Mouse (Mus musculus): ENCODE data around the gene Kcnj10. TPM values are rescaled to one million over a fixed set of nuclear protein-coding genes. Genes with fewer than 3 reads are reported as not detected.

Gene Kcnj10
- polyA plus RNA-seq, 1 experiment from 2014 or later = 0.73 TPM

DNA sequence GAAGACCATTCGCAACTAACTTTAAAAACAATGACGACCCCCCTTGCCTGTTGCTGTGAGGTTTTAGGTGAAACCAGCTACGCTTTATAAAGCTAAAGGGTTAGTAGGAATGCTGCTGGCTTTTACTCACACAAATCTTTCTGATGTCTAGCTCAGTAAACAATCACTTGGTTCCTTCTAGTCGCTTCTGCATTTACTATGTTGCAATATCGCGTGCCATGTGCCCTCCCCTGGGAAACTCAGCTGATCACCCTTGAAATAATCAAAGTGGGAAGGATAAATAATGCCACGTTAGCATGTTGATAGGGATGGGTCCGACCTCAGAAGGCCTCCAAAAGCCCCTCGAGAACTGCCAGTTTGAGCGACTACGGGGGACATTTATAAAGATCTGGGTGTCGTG, 6.4 kb downstream of the Kcnj10 start:
- Histone ChIP-seq H3K4me2 (replicated peaks; ENCODE audit: low read depth, low read length) (no peak overlapping the region), H3K9ac (ENCODE audit: low read depth, low read length) (no peak overlapping the region), H3K9me3 (ENCODE audit: control insufficient read depth, low read length) (no peaks in the 10 kb centered on the region), H3K36me3 (ENCODE audit: control insufficient read depth, insufficient read depth, low read length) (no peaks in the 10 kb centered on the region), H3K27me3 (ENCODE audit: control insufficient read depth, insufficient read depth, low read length) (no peaks in the 10 kb centered on the region), H3K4me3 (ENCODE audit: low read depth, low read length) (no peak overlapping the region), H3K4me1 (replicated peaks; ENCODE audit: control insufficient read depth, insufficient read depth, low read length) (peaks cover 13% of the 10 kb centered on the region), H3K27ac (ENCODE audit: low read depth, low read length) (no peak overlapping the region)
- no peak for ATAC-seq (ENCODE audit: low FRiP score)
- no peak for DNase-seq (ENCODE audit: low spot score)
- 89% methylated on average over 12 of the region's 12 CpGs for WGBS

DNA sequence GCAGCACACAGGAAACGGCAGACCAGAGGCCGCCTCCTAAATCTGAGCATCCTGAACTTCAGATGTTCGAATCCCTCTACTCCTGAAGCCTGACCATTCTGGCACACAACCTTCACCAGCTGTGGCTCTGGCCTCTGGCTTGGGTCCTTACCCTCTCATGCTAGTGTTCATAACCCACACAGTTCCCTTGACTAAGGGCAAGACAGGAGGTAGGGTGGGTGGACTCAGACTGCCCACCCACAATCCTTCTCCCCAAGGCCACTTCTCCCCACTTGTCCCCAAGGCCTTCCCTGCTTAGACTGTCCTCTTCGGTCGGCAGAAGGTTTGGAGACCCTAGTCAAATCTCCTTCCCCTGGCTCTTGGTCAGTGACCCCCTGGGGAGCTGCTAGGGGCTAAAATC, 8.5 kb downstream of the Kcnj10 start:
- 35% methylated on average over 5 of the region's 5 CpGs for WGBS
- Histone ChIP-seq H3K4me2 (replicated peaks; ENCODE audit: low read depth, low read length) (peak overlapping the region; percentile 25), H3K4me3 (ENCODE audit: low read depth, low read length) (no peak overlapping the region), H3K27me3 (ENCODE audit: control insufficient read depth, insufficient read depth, low read length) (no peaks in the 10 kb centered on the region), H3K4me1 (replicated peaks; ENCODE audit: control insufficient read depth, insufficient read depth, low read length) (peaks cover 15% of the 10 kb centered on the region), H3K27ac (ENCODE audit: low read depth, low read length) (peak overlapping the region; percentile 93), H3K36me3 (ENCODE audit: control insufficient read depth, insufficient read depth, low read length) (no peaks in the 10 kb centered on the region), H3K9me3 (ENCODE audit: control insufficient read depth, low read length) (no peaks in the 10 kb centered on the region), H3K9ac (ENCODE audit: low read depth, low read length) (peak overlapping the region; percentile 53; the same call in 1 of the 2 replicates)
- DNase-seq (ENCODE audit: low spot score) = no peak
- peak; percentile 51 for ATAC-seq (ENCODE audit: low FRiP score)

DNA sequence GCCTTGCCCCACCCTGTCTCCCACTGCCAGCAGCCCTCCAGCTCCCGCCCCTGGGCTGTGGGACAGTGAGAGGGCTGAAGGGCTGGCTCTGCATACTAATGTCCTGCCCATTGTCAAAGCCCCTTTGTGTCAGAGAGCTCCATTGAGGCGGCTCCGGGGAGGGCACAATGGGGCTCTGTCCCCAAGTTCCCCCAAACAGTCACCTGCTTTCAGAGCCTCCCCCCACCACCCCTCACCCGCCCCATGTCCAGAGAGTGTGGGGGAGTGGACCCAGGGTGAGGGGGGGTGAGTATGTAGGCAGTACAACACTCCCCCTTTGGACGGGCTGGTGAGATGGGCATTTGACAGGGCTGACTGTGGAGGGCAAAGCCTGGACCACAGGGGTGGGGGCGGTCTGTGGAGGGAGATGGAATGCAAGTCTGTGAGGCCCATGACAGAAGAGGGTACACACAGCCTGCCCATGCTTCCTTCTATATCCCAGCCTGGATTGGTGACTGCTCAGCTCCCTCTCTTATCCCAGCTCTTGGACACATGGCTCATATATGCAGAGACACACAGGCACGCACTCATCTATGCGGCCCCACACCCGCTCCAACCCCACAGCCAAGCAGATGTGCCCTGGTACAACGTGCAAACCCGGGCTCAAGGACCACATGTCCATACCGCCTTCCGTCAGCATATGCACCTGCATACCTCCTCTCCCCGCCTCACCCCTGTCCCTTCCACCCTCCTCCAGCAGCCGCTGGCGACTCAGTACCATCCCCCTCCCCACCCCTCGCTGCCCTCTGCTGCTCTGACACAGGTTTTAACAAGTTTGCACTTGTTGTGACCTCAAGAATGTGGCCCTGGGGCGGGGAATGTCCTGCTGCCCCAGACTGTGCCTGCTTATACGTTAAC, 9.2 kb downstream of the Kcnj10 start:
- Histone ChIP-seq H3K27me3 (ENCODE audit: control insufficient read depth, insufficient read depth, low read length) (no peaks in the 10 kb centered on the region), H3K27ac (ENCODE audit: low read depth, low read length) (peak overlapping the region; percentile 93), H3K4me1 (replicated peaks; ENCODE audit: control insufficient read depth, insufficient read depth, low read length) (peaks cover 15% of the 10 kb centered on the region), H3K9me3 (ENCODE audit: control insufficient read depth, low read length) (no peaks in the 10 kb centered on the region), H3K9ac (ENCODE audit: low read depth, low read length) (peak overlapping the region; percentile 53), H3K4me2 (replicated peaks; ENCODE audit: low read depth, low read length) (peak overlapping the region; percentile 25), H3K4me3 (ENCODE audit: low read depth, low read length) (no peak overlapping the region), H3K36me3 (ENCODE audit: control insufficient read depth, insufficient read depth, low read length) (no peaks in the 10 kb centered on the region)
- ATAC-seq (ENCODE audit: low FRiP score) (peak; percentile 98), DNase-seq (ENCODE audit: low spot score) (peak; percentile 88)
- 6% methylated on average over 19 of the region's 19 CpGs for whole genome bisulfite sequencing

DNA sequence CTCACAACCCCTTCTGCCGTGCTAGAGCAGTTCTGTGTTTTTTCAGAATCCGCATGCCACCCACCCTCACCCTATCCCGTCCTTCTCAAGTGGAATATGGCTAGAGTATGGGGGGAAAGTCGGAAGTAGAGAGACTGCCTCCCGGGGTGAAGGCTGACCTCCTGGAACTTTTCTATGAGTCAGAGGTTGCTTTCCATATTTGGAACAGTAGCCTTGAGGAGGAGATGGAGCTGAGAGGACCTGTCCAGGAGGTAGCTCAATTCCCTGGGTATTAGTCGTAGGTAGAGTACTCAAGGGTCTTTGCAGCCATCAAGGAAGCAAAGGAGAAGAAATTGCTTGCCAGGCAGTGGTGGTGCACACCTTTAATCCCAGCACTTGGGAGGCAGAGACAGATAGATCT, 11.0 kb downstream of the Kcnj10 start:
- Histone ChIP-seq H3K27me3 (ENCODE audit: control insufficient read depth, insufficient read depth, low read length) (no peaks in the 10 kb centered on the region), H3K9ac (ENCODE audit: low read depth, low read length) (no peak overlapping the region), H3K9me3 (ENCODE audit: control insufficient read depth, low read length) (no peaks in the 10 kb centered on the region), H3K4me1 (replicated peaks; ENCODE audit: control insufficient read depth, insufficient read depth, low read length) (peaks cover 15% of the 10 kb centered on the region), H3K27ac (ENCODE audit: low read depth, low read length) (no peak overlapping the region), H3K36me3 (ENCODE audit: control insufficient read depth, insufficient read depth, low read length) (no peaks in the 10 kb centered on the region), H3K4me2 (replicated peaks; ENCODE audit: low read depth, low read length) (no peak overlapping the region), H3K4me3 (ENCODE audit: low read depth, low read length) (no peak overlapping the region)
- DNase-seq (ENCODE audit: low spot score) (no peak), ATAC-seq (ENCODE audit: low FRiP score) (no peak)
- WGBS = 79% methylated on average over 6 of the region's 6 CpGs

DNA sequence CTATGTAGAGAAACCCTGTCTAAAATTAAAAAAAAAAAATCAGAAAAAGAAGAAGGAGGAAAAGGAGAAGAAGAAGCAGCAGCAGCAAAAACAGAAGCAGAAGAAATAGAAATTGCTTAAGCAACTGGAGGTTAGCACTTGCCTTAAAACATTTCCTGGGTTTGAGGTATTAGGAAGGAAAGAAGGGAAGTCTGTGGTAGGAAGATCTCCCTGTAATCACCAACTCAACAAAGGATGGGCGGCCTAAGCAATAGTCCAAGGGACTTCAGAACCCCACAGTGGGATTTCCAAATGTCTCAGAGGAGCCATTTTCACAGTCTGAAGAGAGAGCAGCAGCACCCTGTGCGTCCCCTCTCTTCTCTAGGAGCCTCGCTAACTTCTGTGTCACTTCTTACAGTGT, 11.4 kb downstream of the Kcnj10 start:
- Histone ChIP-seq H3K27ac (ENCODE audit: low read depth, low read length) (no peak overlapping the region), H3K36me3 (ENCODE audit: control insufficient read depth, insufficient read depth, low read length) (no peaks in the 10 kb centered on the region), H3K27me3 (ENCODE audit: control insufficient read depth, insufficient read depth, low read length) (no peaks in the 10 kb centered on the region), H3K4me1 (replicated peaks; ENCODE audit: control insufficient read depth, insufficient read depth, low read length) (peaks cover 15% of the 10 kb centered on the region), H3K4me2 (replicated peaks; ENCODE audit: low read depth, low read length) (no peak overlapping the region), H3K9ac (ENCODE audit: low read depth, low read length) (no peak overlapping the region), H3K4me3 (ENCODE audit: low read depth, low read length) (no peak overlapping the region), H3K9me3 (ENCODE audit: control insufficient read depth, low read length) (no peaks in the 10 kb centered on the region)
- WGBS = 79% methylated on average over 3 of the region's 3 CpGs
- no peak for ATAC-seq (ENCODE audit: low FRiP score)
- no peak for DNase-seq (ENCODE audit: low spot score)

DNA sequence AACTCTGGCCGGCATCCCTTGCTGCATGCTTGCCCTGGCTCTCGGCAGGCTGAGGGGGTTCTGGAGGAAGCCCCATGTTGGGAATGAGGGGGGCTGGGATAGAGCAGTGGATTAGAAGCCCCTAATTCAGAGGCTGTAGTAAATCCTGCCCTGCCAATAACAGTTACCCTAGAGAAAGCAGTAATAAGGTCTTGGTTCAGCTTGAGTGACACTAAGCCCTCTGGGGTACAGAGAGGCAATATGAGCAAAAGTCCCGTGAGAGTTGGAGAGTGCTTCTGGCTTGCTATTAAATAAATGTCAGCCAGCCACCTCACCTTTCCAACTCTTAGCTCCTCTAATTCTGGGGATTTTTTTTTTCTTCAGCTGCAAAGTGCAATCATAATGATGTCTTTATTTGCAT, 14.3 kb downstream of the Kcnj10 start:
- H3K9ac ChIP-seq (ENCODE audit: low read depth, low read length) = no peak overlapping the region
- no peaks in the 10 kb centered on the region for H3K27me3 ChIP-seq (ENCODE audit: control insufficient read depth, insufficient read depth, low read length)

GRCm38 (mm10) chr1:172357550-172357949, 16.5 kb downstream of the Kcnj10 start:
- H3K36me3 ChIP-seq (ENCODE audit: control insufficient read depth, insufficient read depth, low read length) = no peaks in the 10 kb centered on the region
- 0% methylated on average over 1 of the region's 1 CpGs for WGBS
- no peaks in the 10 kb centered on the region for H3K9me3 ChIP-seq (ENCODE audit: control insufficient read depth, low read length)
- H3K4me2 ChIP-seq (replicated peaks; ENCODE audit: low read depth, low read length) = no peak overlapping the region
- no peak overlapping the region for H3K9ac ChIP-seq (ENCODE audit: low read depth, low read length)
- H3K4me1 ChIP-seq (replicated peaks; ENCODE audit: control insufficient read depth, insufficient read depth, low read length) = 0 out of 2 replicates have a peak, but pooled peaks cover 2% of the 10 kb centered on the region
- H3K27me3 ChIP-seq (ENCODE audit: control insufficient read depth, insufficient read depth, low read length) = no peaks in the 10 kb centered on the region
- peak; percentile 48; the same call in 1 of the 2 replicates for ATAC-seq (ENCODE audit: low FRiP score)
- peak; percentile 76 for DNase-seq (ENCODE audit: low spot score)
- H3K27ac ChIP-seq (ENCODE audit: low read depth, low read length) = no peak overlapping the region
- H3K4me3 ChIP-seq (ENCODE audit: low read depth, low read length) = no peak overlapping the region

More for the DNA sequence above, 14.3 kb downstream of the Kcnj10 start:
- Histone ChIP-seq H3K4me2 (replicated peaks; ENCODE audit: low read depth, low read length) (no peak overlapping the region), H3K27ac (ENCODE audit: low read depth, low read length) (peak overlapping the region; percentile 31; the same call in 1 of the 2 replicates), H3K36me3 (ENCODE audit: control insufficient read depth, insufficient read depth, low read length) (no peaks in the 10 kb centered on the region), H3K9me3 (ENCODE audit: control insufficient read depth, low read length) (no peaks in the 10 kb centered on the region), H3K4me1 (replicated peaks; ENCODE audit: control insufficient read depth, insufficient read depth, low read length) (peaks cover 7% of the 10 kb centered on the region), H3K4me3 (ENCODE audit: low read depth, low read length) (no peak overlapping the region)
- 47% methylated on average over 3 of the region's 3 CpGs for WGBS
- DNase-seq (ENCODE audit: low spot score) (no peak), ATAC-seq (ENCODE audit: low FRiP score) (no peak)

GRCm38 (mm10) chr1:172358341-172358740, 17.3 kb downstream of the Kcnj10 start:
- 0 out of 2 replicates have a peak, but pooled peaks cover 2% of the 10 kb centered on the region for H3K4me1 ChIP-seq (replicated peaks; ENCODE audit: control insufficient read depth, insufficient read depth, low read length)
- no peak overlapping the region for H3K9ac ChIP-seq (ENCODE audit: low read depth, low read length)
- no peak for ATAC-seq (ENCODE audit: low FRiP score)
- no peak overlapping the region for H3K4me2 ChIP-seq (replicated peaks; ENCODE audit: low read depth, low read length)
- no peaks in the 10 kb centered on the region for H3K27me3 ChIP-seq (ENCODE audit: control insufficient read depth, insufficient read depth, low read length)
- WGBS = 64% methylated on average over 10 of the region's 10 CpGs
- no peak overlapping the region for H3K4me3 ChIP-seq (ENCODE audit: low read depth, low read length)
- no peaks in the 10 kb centered on the region for H3K9me3 ChIP-seq (ENCODE audit: control insufficient read depth, low read length)
- no peaks in the 10 kb centered on the region for H3K36me3 ChIP-seq (ENCODE audit: control insufficient read depth, insufficient read depth, low read length)
- DNase-seq (ENCODE audit: low spot score) = no peak
- H3K27ac ChIP-seq (ENCODE audit: low read depth, low read length) = no peak overlapping the region

DNA sequence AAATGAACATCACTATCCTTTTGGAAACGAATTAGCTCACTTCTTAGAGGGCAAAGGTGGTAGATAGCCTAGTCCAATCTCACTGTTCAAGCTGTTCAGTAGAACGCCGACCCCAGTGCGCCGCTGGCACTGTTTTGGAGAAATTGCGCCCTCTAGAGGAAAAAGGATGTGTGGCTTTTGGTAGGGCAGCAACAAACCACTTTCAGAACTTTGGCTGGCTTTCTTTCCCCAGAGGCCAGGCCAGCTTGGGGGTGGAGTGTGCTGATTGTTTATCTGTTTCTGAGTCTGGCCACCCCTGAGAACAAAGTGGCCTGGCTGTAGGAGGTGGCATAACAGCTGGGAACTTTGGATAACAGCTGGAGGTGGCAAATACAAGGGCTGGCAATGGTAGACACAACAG, 23.7 kb downstream of the Kcnj10 start:
- Histone ChIP-seq H3K9ac (ENCODE audit: low read depth, low read length) (no peak overlapping the region), H3K4me1 (replicated peaks; ENCODE audit: control insufficient read depth, insufficient read depth, low read length) (no peaks in the 10 kb centered on the region), H3K27ac (ENCODE audit: low read depth, low read length) (no peak overlapping the region), H3K36me3 (ENCODE audit: control insufficient read depth, insufficient read depth, low read length) (no peaks in the 10 kb centered on the region), H3K9me3 (ENCODE audit: control insufficient read depth, low read length) (no peaks in the 10 kb centered on the region), H3K27me3 (ENCODE audit: control insufficient read depth, insufficient read depth, low read length) (no peaks in the 10 kb centered on the region), H3K4me2 (replicated peaks; ENCODE audit: low read depth, low read length) (no peak overlapping the region), H3K4me3 (ENCODE audit: low read depth, low read length) (no peak overlapping the region)
- peak; percentile 39; the same call in 1 of the 2 replicates for ATAC-seq (ENCODE audit: low FRiP score)
- DNase-seq (ENCODE audit: low spot score) = peak; percentile 77
- 14% methylated on average over 6 of the region's 6 CpGs for WGBS

All from hindbrain, embryonic 11.5 days (tissue).